Mouse (Mus musculus): Measurements from ENCODE around the gene Pcf11. TPM values are rescaled to one million over a fixed set of nuclear protein-coding genes. Genes with fewer than 3 reads are reported as not detected.

Pcf11 gene
- 10.7 and 20.1 TPM in 2 replicates for polyA plus RNA-seq (2012; rRNA removed; ENCODE audit: low replicate concordance)

GRCm38 (mm10) chr7:92669507-92670471, at the start of gene Pcf11:
Pcf11 (minus strand) TSS chr7:92669934.

GRCm38 (mm10) chr7:92637021-92637625, 32.6 kb downstream of the Pcf11 start, which contains the start of gene Ankrd42:
Ankrd42 (minus strand) TSS chr7:92637142.

Other genes starting within 250 kb of the Pcf11 start
- 1.8 and 3.0 TPM in 2 replicates for gene Ccdc90b, start 108.8 kb downstream of the Pcf11 start, polyA plus RNA-seq (2012; rRNA removed; ENCODE audit: low replicate concordance)
- gene Ankrd42, start 32.8 kb downstream of the Pcf11 start, polyA plus RNA-seq (2012; rRNA removed; ENCODE audit: low replicate concordance), result 0.07 and 0.12 TPM in 2 replicates
- 0.36 and 1.6 TPM in 2 replicates for gene Rab30, start 71.7 kb upstream of the Pcf11 start, polyA plus RNA-seq (2012; rRNA removed; ENCODE audit: low replicate concordance)
- gene Ddias, start 204.3 kb upstream of the Pcf11 start, polyA plus RNA-seq (2012; rRNA removed; ENCODE audit: low replicate concordance), result 0.02 TPM in 2 replicates
- gene Prcp, start 204.5 kb upstream of the Pcf11 start, polyA plus RNA-seq (2012; rRNA removed; ENCODE audit: low replicate concordance), result 7.8 and 9.5 TPM in 2 replicates

Data from duodenum, adult 2 months (tissue).